Mouse (Mus musculus) forebrain, embryonic 16.5 days (tissue): ENCODE results near the gene Fbll1. TPM values are rescaled to one million over a fixed set of nuclear protein-coding genes. Genes with fewer than 3 reads are reported as not detected.
"Not testable (repeated sequence)": the region's sequence is repeated elsewhere in the genome, so short reads cannot be mapped to it uniquely, and the experiment has no call there.

ENCODE experiments used
- ATAC-seq: fragments of 200-750 bp; cut with Nextera tagmentation; 2 replicates; pipeline ENCODE4 v1.8.0; 2017; ENCODE audit warnings: mild to moderate bottlenecking, moderate library complexity
- H3K27ac ChIP-seq: fragments of 300-500 bp; sonication (generic); 2 replicates; pipeline ENCODE4 v1.5.1; 2014; ENCODE audit warnings: low read length, control low read depth
- H3K27me3 ChIP-seq: fragments of 300-500 bp; sonication (generic); replicated peaks from 2 replicates; pipeline ENCODE4 v1.6.1; 2014; ENCODE audit warnings: low read length; ENCODE audit not compliant: control insufficient read depth, insufficient read depth
- H3K36me3 ChIP-seq: fragments of 300-500 bp; sonication (generic); 2 replicates; pipeline ENCODE4 v1.6.1; 2014; ENCODE audit not compliant: control insufficient read depth, insufficient read depth
- H3K4me1 ChIP-seq: fragments of 300-500 bp; sonication (generic); replicated peaks from 2 replicates; pipeline ENCODE4 v1.6.1; 2014; ENCODE audit warnings: low read length; ENCODE audit not compliant: control insufficient read depth, insufficient read depth
- H3K4me2 ChIP-seq: fragments of 300-500 bp; sonication (generic); 2 replicates; pipeline ENCODE4 v1.6.1; 2014; ENCODE audit warnings: mild to moderate bottlenecking, low read length, control low read depth
- H3K4me3 ChIP-seq: fragments of 300-500 bp; sonication (generic); replicated peaks from 2 replicates; pipeline ENCODE4 v1.5.1; 2014; ENCODE audit warnings: mild to moderate bottlenecking, low read length, control low read depth
- H3K9ac ChIP-seq: fragments of 300-500 bp; sonication (generic); replicated peaks from 2 replicates; pipeline ENCODE4 v1.6.1; 2014; ENCODE audit warnings: low read depth, low read length, control low read depth
- H3K9me3 ChIP-seq: fragments of 300-500 bp; sonication (generic); 2 replicates; pipeline ENCODE4 v1.6.1; 2016; ENCODE audit warnings: low read length; ENCODE audit not compliant: control insufficient read depth
- WGBS: fragments of 180-500 bp; shearing (Covaris S2); extraction: QIAGEN DNeasy Blood & Tissue Kit; methylation state at CpG from one replicate; pipeline ENCODE4 v1.1.7; 2014; 5-methylcytosine and 5-hydroxymethylcytosine counted together
- polyA plus RNA-seq: library from polyadenylated mRNA; unstranded; fragments of >200 nt; fragmentation: Nextera tagmentation; extraction: Ambion mirVana; gene quantifications from 2 replicates; pipeline ENCODE4 v1.2.1, GENCODE M21; 2015

Gene Fbll1
- polyA plus RNA-seq = 13.1 and 15.6 TPM in 2 replicates

DNA sequence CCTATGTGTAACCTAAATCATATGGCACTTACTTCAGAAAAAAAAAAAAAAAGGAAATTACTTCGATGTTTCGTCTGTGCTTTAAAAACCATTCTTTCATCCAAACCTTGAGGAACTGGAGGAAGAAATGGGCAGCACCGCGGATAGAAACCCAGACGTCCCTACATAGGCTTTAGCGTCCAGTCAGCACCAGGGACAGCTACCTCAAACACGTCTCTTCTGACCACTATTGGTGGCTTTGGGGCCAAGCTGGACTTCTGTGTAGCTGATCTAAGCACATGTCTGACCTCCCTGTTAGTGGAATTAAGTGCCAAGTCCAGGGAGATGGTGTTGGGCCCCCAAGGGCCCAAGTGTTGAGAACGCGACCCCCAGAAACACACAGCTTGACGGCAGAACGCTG lies at the start of gene Fbll1:
Fbll1 (minus strand) TSS at position 11 of the 400 bp plus-strand sequence.
- no peaks in the 10 kb centered on the region for H3K9me3 ChIP-seq
- H3K4me3 ChIP-seq = peak within 1 kb of the TSS; percentile 71
- H3K4me1 ChIP-seq = peaks cover 10% of the 10 kb centered on the region
- peak within 1 kb of the TSS; percentile 88 for H3K4me2 ChIP-seq
- ATAC-seq = 0 out of 2 replicates have a peak, but pooled peaks have one; percentile 8
- H3K27ac ChIP-seq = peak within 1 kb of the TSS; percentile 43
- H3K9ac ChIP-seq = peak within 1 kb of the TSS; percentile 78
- peaks cover 11% of the 10 kb centered on the region for H3K27me3 ChIP-seq
- 9% methylated on average over 11 of the region's 11 CpGs for WGBS
- H3K36me3 ChIP-seq = no peaks in the 10 kb centered on the region

DNA sequence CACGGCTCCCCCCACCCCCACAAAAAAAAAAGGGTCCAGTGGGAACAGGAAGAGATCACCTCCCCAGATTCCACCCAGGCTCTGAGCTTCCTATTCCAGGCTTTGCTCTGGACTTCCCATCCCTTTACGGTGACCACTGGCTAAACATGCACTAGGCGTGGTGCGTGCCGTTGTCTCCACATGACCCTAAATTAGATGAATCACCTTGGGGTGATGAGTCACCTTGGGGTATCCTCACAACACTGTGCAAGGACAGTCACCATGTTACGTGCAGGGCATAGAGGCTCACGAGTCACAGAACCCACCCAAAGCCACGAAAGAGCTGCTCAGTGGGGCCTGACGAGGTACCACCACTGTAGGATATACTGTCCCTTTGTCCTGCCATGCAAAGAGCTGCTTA lies 45.6 kb upstream of the Fbll1 start:
- Histone ChIP-seq H3K27me3 (no peaks in the 10 kb centered on the region), H3K27ac (no peak overlapping the region), H3K36me3 (peaks cover 5% of the 10 kb centered on the region; the same call in 1 of the 2 replicates), H3K4me2 (no peak overlapping the region), H3K4me1 (no peaks in the 10 kb centered on the region), H3K4me3 (no peak overlapping the region), H3K9me3 (no peaks in the 10 kb centered on the region), H3K9ac (no peak overlapping the region)
- 91% methylated on average over 9 of the region's 9 CpGs for WGBS
- ATAC-seq = no peak

DNA sequence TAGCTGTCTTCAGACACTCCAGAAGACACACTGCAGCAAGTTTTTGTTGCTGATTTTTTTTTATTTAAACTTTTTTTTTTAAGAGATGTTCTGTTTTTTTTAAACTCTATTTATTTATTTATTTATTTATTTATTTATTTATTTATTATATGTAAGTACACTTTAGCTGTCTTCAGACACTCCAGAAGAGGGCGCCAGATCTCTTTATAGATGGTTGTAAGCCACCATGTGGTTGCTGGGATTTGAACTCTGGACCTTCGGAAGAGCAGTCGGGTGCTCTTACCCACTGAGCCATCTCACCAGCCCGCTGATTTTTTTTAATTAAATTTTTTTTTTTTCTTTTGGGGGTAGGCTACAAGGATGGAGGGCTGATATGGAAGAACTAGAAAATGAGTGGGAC lies 43.9 kb upstream of the Fbll1 start:
- WGBS = 82% methylated on average over 4 of the region's 4 CpGs
- H3K4me3 ChIP-seq, H3K4me2 ChIP-seq, H3K9me3 ChIP-seq, H3K9ac ChIP-seq, H3K27me3 ChIP-seq, H3K36me3 ChIP-seq, H3K4me1 ChIP-seq, ATAC-seq, H3K27ac ChIP-seq: not testable (repeated sequence)

DNA sequence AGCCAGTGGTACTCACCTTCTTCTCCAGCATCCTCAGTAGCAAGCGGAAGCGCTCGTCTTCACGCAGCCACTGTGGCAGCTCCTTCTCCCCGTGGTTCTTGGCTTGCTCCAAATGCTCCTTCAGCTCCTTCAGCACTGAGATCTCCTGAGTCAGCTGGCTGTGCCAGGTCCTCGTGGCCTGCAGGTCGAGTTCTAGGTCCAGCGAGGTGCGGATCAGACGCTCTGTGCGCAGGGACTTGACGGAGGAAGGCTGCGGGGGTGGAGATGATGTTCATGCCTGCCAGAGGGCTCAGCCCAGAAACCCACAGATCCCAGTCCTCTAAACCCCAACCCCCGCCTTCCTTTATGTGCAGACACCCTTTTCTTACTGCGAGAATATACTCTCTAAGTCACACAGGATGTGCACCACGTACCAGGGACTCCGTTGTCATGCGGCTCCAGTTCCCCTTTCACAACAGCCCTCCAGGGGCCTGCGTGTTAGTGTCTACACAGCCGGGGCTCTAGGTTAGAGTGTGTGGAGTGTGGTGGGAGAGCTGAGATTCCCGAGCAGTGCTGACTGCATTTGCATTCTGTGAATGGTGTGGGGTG lies 43.1 kb upstream of the Fbll1 start:
- no peak; the same call in 1 of the 2 replicates for ATAC-seq

DNA sequence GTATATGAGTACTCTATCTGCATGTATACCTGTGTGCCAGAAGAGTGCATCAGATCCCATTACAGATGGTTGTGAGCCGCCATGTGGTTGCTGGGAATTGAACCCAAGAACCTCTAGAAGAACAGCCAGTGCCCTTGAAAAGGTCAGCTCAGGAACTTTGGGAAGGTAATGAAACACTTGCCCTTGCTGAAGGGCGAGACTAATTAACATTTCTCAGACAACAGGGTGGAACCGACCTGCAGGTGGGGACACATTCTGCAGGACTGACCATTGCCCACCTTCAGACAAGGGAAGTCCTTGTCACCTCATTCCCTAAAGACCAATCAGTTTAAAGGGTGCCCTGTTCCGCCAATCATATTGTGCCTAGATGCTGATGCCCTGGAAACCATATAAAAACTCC lies 42.1 kb upstream of the Fbll1 start:
- H3K9ac ChIP-seq, H3K9me3 ChIP-seq, H3K4me1 ChIP-seq, H3K4me3 ChIP-seq, H3K27ac ChIP-seq, H3K4me2 ChIP-seq, ATAC-seq, H3K27me3 ChIP-seq, H3K36me3 ChIP-seq: not testable (repeated sequence)
- 89% methylated on average over 4 of the region's 4 CpGs for WGBS

More for the DNA sequence above, 43.1 kb upstream of the Fbll1 start:
- Histone ChIP-seq H3K9ac (no peak overlapping the region), H3K4me3 (no peak overlapping the region), H3K27ac (no peak overlapping the region), H3K36me3 (peaks cover 5% of the 10 kb centered on the region; the same call in 1 of the 2 replicates), H3K4me1 (no peaks in the 10 kb centered on the region), H3K27me3 (no peaks in the 10 kb centered on the region), H3K9me3 (no peaks in the 10 kb centered on the region), H3K4me2 (no peak overlapping the region)
- 85% methylated on average over 21 of the region's 21 CpGs for WGBS

DNA sequence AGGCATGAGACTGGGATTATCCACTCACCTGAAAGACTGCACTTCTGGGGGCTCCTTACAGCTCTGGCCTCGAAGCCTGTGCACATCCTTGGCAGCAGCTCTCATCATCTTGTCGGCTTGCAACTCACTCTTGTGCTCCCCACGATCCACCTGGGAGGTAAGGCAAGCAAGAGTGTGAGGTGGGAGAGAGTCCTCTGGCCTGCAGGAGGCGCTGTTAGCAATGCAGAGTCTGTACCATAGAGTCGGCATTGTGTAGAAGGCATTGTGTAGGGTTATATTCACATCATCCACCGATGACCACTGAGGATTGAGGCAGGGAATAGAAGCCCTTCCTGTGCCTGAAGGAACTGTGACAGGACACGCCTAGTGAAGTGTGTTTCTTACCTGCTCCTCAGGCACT lies 41.6 kb upstream of the Fbll1 start:
- Histone ChIP-seq H3K9ac (no peak overlapping the region), H3K4me2 (no peak overlapping the region), H3K27ac (no peak overlapping the region), H3K9me3 (no peaks in the 10 kb centered on the region), H3K4me1 (no peaks in the 10 kb centered on the region), H3K27me3 (no peaks in the 10 kb centered on the region), H3K4me3 (no peak overlapping the region), H3K36me3 (peaks cover 5% of the 10 kb centered on the region; the same call in 1 of the 2 replicates)
- no peak for ATAC-seq
- 84% methylated on average over 7 of the region's 7 CpGs for WGBS

DNA sequence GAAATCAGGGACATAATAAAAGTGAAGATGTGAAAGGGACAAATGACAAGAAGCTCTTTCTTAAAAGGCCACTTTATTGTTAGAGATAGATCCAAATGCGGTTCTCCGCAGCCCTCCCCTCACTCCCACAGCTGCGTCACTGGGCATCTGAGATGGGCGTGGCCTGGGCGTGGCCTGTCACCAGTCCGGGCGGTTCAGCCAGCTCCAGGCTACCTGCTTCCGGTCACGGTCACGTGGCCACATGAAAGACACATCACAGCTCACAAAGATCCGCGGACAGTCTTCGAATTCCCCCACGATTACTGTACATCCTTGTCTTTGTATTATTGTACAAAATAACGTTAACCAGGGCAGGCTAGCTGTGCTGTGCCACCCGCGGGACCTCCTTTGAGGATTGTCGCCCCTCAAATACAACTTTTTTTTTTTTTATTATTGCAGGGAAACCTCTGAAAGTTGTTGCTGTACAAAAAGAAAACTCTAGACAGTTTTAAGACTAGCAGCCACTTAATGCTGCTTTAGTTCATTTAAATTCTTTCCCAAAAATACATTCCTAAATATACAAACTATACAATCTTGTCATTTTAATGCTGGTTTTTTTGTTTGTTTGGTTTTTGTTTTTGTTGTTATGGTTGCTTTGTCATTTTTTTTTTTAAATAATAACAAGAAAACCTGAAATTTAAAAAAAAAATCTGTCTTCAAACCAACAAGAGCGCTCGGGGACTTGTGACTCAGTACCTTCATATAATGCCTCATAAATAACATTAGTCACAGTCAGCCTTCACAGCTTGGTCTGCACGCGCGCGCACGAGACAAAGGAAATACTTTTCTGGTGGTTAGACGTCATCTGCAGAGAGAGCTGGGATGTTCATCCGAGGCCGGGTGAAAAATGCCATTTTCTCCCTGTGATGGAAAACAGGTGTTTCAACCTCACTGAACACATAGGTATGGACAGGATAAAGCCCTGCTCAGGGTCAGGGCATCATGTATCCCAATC lies 40.0 kb upstream of the Fbll1 start:
- H3K9me3 ChIP-seq = no peaks in the 10 kb centered on the region
- H3K27ac ChIP-seq = no peak overlapping the region
- peak overlapping the region; percentile 24; the same call in 1 of the 2 replicates for H3K9ac ChIP-seq
- H3K27me3 ChIP-seq = no peaks in the 10 kb centered on the region
- H3K4me1 ChIP-seq = peaks cover 3% of the 10 kb centered on the region
- peaks cover 5% of the 10 kb centered on the region; the same call in 1 of the 2 replicates for H3K36me3 ChIP-seq
- ATAC-seq = peak; percentile 59
- peak overlapping the region; percentile 50 for H3K4me2 ChIP-seq
- H3K4me3 ChIP-seq = peak overlapping the region; percentile 29
- WGBS = 32% methylated on average over 28 of the region's 28 CpGs

DNA sequence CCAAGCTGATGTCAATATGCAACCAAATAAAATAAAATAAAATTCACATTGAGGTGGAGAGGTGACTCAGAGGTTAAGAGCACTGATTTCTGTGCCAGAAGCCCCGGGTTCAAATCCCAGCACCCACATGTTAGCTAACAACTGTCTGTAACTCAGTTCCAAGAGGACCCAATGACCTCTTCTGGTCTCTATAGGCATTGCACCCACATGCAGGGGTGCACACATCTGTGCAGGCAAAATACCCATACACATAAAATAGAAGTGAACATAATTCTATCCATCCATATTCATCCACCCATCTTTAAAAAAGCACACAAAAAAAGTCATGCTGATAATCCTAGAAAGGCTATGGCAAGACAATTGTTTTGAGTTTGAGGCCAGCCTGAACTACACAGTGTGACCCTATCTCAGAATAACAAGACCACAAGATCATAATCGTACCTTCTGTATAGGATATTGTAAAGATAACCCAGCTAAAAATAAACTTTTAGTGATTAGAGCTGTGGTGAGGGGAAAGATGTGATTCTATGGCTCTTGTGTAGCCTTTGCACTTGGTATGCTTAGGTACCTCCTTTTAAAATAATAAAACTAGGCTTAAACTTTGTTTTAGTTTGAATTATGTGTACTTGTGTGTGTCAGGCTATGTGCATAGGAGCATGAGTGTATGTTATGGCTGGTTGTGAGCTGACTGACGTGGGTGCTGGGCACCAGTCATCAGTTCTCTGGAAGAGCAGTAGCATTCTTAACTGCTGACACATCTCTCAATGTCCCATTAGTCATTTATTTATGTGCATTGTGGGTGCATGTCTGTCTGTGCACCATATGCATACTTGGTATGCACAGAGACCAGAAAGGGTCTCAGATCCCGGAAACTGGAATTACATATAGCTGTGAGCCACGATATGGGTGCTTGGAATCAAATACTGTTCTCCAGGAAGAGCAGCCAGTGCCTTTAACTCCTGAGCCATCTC lies 38.8 kb upstream of the Fbll1 start:
- Histone ChIP-seq H3K27me3 (no peaks in the 10 kb centered on the region), H3K4me2 (no peak overlapping the region), H3K4me1 (peaks cover 9% of the 10 kb centered on the region), H3K9me3 (no peaks in the 10 kb centered on the region), H3K27ac (no peak overlapping the region), H3K36me3 (no peaks in the 10 kb centered on the region; the same call in 1 of the 2 replicates), H3K4me3 (no peak overlapping the region), H3K9ac (no peak overlapping the region)
- 83% methylated on average over 5 of the region's 5 CpGs for WGBS
- ATAC-seq = no peak
